Mouse (Mus musculus) lung, embryonic 14.5 days (tissue): ENCODE measurements around the gene Atxn7l3. TPM values are rescaled to one million over a fixed set of nuclear protein-coding genes. Genes with fewer than 3 reads are reported as not detected.
A peak's percentile ranks its signal among the peaks of the same experiment; 100 is the strongest.

ENCODE experiments used
- ATAC-seq: fragments of 200-750 bp; cut with Nextera tagmentation; 2 replicates; pipeline ENCODE4 v1.8.0; 2017; ENCODE audit warnings: mild to moderate bottlenecking, moderate TSS enrichment, moderate library complexity; ENCODE audit not compliant: insufficient read depth
- DNase-seq: peaks from one replicate; pipeline ENCODE4 v3.0.0-alpha.2; 2015
- H3K27ac ChIP-seq: fragments of 300-500 bp; sonication (generic); 2 replicates; pipeline ENCODE4 v1.5.1; 2014; ENCODE audit warnings: low read depth, mild to moderate bottlenecking, moderate library complexity
- H3K27me3 ChIP-seq: fragments of 300-500 bp; sonication (generic); 2 replicates; pipeline ENCODE4 v1.6.1; 2014; ENCODE audit warnings: low read length, control low read depth; ENCODE audit not compliant: insufficient read depth
- H3K36me3 ChIP-seq: fragments of 300-500 bp; sonication (generic); 2 replicates; pipeline ENCODE4 v1.6.1; 2014; ENCODE audit warnings: control low read depth; ENCODE audit not compliant: insufficient read depth
- H3K4me1 ChIP-seq: fragments of 300-500 bp; sonication (generic); 2 replicates; pipeline ENCODE4 v1.6.1; 2014; ENCODE audit warnings: antibody characterized with exemption, control low read depth; ENCODE audit not compliant: insufficient read depth
- H3K4me2 ChIP-seq: fragments of 300-500 bp; sonication (generic); 2 replicates; pipeline ENCODE4 v1.6.1; 2014; ENCODE audit warnings: mild to moderate bottlenecking
- H3K4me3 ChIP-seq: fragments of 300-500 bp; sonication (generic); 2 replicates; pipeline ENCODE4 v1.5.1; 2014; ENCODE audit warnings: low read depth, low read length
- H3K9ac ChIP-seq: fragments of 300-500 bp; sonication (generic); 2 replicates; pipeline ENCODE4 v1.6.1; 2014
- H3K9me3 ChIP-seq: fragments of 300-500 bp; sonication (generic); 2 replicates; pipeline ENCODE4 v1.6.1; 2016; ENCODE audit warnings: low read depth, low read length, control low read depth
- CTCF ChIP-seq: IDR thresholded peaks from 2 replicates; pipeline ENCODE4 v1.5.1; 2016; ENCODE audit warnings: antibody characterized with exemption, low read depth
- WGBS: fragments of 180-500 bp; shearing (Covaris S2); extraction: QIAGEN DNeasy Blood & Tissue Kit; methylation state at CpG from one replicate; pipeline ENCODE4 v1.1.7; 2014; 5-methylcytosine and 5-hydroxymethylcytosine counted together
- polyA plus RNA-seq: library from polyadenylated mRNA; unstranded; fragments of >200 nt; fragmentation: Nextera tagmentation; extraction: Ambion mirVana; gene quantifications from 2 replicates; pipeline ENCODE4 v1.2.1, GENCODE M21; 2014

Gene Atxn7l3
- polyA plus RNA-seq, 1 experiment from 2014 or later: 17.4 TPM

GRCm38 (mm10) chr11:102315690-102316571 is 19.5 kb upstream of the Atxn7l3 start:
- H3K9ac ChIP-seq: peak overlapping the region; percentile 99
- H3K27ac ChIP-seq: peak overlapping the region; percentile 99
- peak overlapping the region; percentile 98 for H3K4me3 ChIP-seq
- no peak for ATAC-seq
- H3K4me1 ChIP-seq: peaks cover 7% of the 10 kb centered on the region; the same call in 1 of the 2 replicates
- no peak for TF ChIP-seq CTCF
- H3K4me2 ChIP-seq: peak overlapping the region; percentile 99
- 16% methylated on average over 14 of the region's 14 CpGs for WGBS
- DNase-seq: peak; percentile 20
- peaks cover 49% of the 10 kb centered on the region for H3K36me3 ChIP-seq
- no peaks in the 10 kb centered on the region for H3K27me3 ChIP-seq
- H3K9me3 ChIP-seq: no peaks in the 10 kb centered on the region

DNA sequence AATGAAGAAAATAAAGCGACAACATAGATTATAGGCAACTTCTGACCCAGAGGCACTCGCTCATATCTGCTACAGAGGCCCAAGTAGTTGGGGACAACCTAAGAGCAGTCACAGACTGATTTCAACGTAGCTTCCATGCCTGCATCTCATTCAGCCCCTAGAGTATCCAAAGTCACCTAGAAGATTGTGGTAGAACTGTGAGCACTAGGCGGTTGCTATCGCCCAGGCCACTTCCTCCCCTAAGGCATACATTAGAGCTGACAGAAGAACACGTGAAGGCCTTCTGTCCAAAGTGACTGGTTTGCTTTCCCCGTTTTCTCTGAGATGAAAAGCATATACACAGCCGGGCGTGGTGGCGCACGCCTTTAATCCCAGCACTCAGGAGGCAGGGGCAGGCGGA is 17.9 kb upstream of the Atxn7l3 start:
- TF ChIP-seq CTCF: no peak
- Histone ChIP-seq H3K9me3 (no peaks in the 10 kb centered on the region), H3K4me2 (no peak overlapping the region), H3K27me3 (no peaks in the 10 kb centered on the region), H3K4me1 (peaks cover 9% of the 10 kb centered on the region; the same call in 1 of the 2 replicates), H3K36me3 (peaks cover 65% of the 10 kb centered on the region), H3K27ac (no peak overlapping the region), H3K9ac (no peak overlapping the region), H3K4me3 (no peak overlapping the region)
- ATAC-seq (no peak), DNase-seq (no peak)
- 85% methylated on average over 12 of the region's 12 CpGs for WGBS

DNA sequence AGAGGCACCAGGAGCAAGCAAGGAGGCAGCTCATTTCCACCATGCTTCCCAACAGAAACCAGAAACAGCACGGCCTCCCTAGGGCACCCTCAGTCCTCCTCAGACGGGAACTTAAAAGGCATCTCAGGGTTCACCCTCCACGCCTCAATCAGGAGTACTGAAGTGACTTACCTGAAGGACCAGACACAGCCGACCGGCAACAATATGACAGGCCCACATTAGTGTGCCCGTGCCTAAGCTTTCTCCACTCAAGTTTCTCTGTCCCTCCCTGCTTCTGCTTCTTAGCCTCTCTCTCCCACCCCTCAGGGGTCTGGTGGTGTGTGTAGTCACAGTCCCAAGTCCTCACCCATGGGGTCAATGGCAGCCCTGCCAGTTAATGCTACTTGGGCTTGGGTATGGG is 16.2 kb upstream of the Atxn7l3 start:
- Histone ChIP-seq H3K27me3 (no peaks in the 10 kb centered on the region), H3K4me2 (no peak overlapping the region), H3K9ac (no peak overlapping the region), H3K4me3 (no peak overlapping the region), H3K27ac (no peak overlapping the region), H3K36me3 (peaks cover 77% of the 10 kb centered on the region), H3K9me3 (no peaks in the 10 kb centered on the region), H3K4me1 (peaks cover 9% of the 10 kb centered on the region; the same call in 1 of the 2 replicates)
- no peak for DNase-seq
- no peak for ATAC-seq
- WGBS: 78% methylated on average over 6 of the region's 6 CpGs
- TF ChIP-seq CTCF: no peak

DNA sequence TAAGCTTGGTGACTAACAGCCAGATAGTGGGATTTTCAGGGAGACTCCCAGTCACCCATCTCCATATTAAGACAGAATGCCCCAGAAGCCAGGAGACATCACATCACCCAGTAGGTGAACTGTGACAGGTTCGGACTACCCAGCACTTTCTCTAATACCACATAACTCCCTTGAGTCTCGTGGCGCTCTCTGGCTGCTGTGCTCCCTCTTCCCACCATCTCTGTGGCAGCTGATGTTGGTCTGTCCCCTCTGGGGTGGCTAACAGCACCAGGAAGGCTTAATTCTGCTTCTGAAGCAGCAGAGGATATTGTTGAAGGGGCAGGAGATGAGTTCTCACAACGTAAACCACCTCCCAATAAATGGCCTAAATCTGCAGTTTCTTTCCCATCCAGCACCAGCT is 15.5 kb upstream of the Atxn7l3 start:
- H3K9ac ChIP-seq: no peak overlapping the region
- H3K36me3 ChIP-seq: peaks cover 83% of the 10 kb centered on the region
- H3K4me2 ChIP-seq: no peak overlapping the region
- TF ChIP-seq CTCF: no peak
- no peaks in the 10 kb centered on the region for H3K27me3 ChIP-seq
- H3K4me3 ChIP-seq: no peak overlapping the region
- no peak for ATAC-seq
- H3K9me3 ChIP-seq: no peaks in the 10 kb centered on the region
- no peak overlapping the region for H3K27ac ChIP-seq
- no peak for DNase-seq
- H3K4me1 ChIP-seq: peaks cover 9% of the 10 kb centered on the region; the same call in 1 of the 2 replicates
- WGBS: 89% methylated on average over 4 of the region's 4 CpGs

DNA sequence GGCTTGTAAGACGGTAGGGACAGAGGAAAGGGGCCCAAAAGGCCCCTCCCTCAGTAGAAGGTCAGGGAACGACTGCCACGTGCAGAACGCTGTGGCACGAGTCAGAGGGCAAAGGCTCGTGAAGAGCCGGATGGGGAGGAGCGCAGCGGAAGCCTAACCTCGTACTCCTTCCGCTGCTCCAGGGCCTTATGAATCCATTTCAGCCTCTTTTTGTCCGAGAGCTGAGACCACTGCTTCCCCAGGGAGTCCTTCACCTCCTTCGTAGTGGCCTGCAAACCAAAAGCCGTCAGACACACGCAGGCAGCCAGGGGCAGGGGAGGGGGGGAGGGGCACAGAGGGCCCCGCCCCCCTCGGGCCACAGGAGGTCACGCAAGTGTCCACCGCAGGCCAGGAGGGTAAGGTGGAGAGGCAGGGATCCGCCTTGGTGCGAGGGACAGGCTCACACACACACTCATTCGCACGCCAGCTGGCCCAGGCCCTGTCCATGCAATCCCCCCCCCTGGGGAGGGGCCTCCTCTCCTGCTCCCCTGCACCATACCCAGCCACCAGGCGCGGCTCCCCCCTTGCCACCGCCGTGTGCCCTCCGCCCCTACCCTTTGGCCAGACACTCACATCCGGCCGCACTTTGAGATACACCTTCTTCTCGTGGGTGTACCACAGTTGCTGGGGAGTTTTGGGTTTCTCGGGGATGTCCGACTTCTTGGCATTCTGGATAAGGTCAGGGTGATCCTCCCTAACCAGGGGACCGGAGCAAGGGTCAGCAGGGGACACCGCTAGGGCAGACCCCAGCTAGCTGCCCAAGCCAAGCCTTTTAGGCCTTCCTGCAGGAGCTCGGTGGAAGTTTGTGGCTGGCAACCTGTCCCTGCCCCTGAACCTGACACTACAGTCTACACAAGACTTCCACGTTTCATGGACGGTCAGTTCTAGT is 14.6 kb upstream of the Atxn7l3 start:
- peaks cover 93% of the 10 kb centered on the region for H3K36me3 ChIP-seq
- H3K4me2 ChIP-seq: peak overlapping the region; percentile 33; the same call in 1 of the 2 replicates
- TF ChIP-seq CTCF: no peak
- H3K27ac ChIP-seq: no peak overlapping the region
- DNase-seq (peak; percentile 10), ATAC-seq (no peak)
- H3K9me3 ChIP-seq: no peaks in the 10 kb centered on the region
- H3K4me3 ChIP-seq: no peak overlapping the region
- H3K27me3 ChIP-seq: no peaks in the 10 kb centered on the region
- H3K4me1 ChIP-seq: peaks cover 8% of the 10 kb centered on the region; the same call in 1 of the 2 replicates
- 43% methylated on average over 38 of the region's 38 CpGs for WGBS
- no peak overlapping the region for H3K9ac ChIP-seq

GRCm38 (mm10) chr11:102309821-102310617 is 13.6 kb upstream of the Atxn7l3 start:
- H3K4me3 ChIP-seq: peak overlapping the region; percentile 37
- DNase-seq (no peak), ATAC-seq (no peak)
- peak overlapping the region; percentile 62 for H3K4me2 ChIP-seq
- H3K4me1 ChIP-seq: 0 out of 2 replicates have a peak, but pooled peaks cover 5% of the 10 kb centered on the region
- 83% methylated on average over 22 of the region's 22 CpGs for WGBS
- no peaks in the 10 kb centered on the region for H3K27me3 ChIP-seq
- peak overlapping the region; percentile 72; the same call in 1 of the 2 replicates for H3K27ac ChIP-seq
- peaks cover 86% of the 10 kb centered on the region for H3K36me3 ChIP-seq
- no peak; the same call in 1 of the 2 replicates for TF ChIP-seq CTCF
- H3K9ac ChIP-seq: peak overlapping the region; percentile 27
- H3K9me3 ChIP-seq: no peaks in the 10 kb centered on the region
